Mouse (Mus musculus): ENCODE data around the gene Parp8. TPM values are rescaled to one million over a fixed set of nuclear protein-coding genes. Genes with fewer than 3 reads are reported as not detected.

Gene Parp8
- polyA plus RNA-seq, 1 experiment from 2014 or later: 16.2 TPM

GRCm38 (mm10) chr13:116903394-116903793 is 121.9 kb downstream of the Parp8 start:
- Histone ChIP-seq H3K4me3 (ENCODE audit: inconsistent target) (no peak overlapping the region), H3K27ac (no peak overlapping the region), H3K36me3 (ENCODE audit: inconsistent target) (peaks cover 13% of the 10 kb centered on the region; the same call in 1 of the 2 replicates), H3K79me2 (ENCODE audit: inconsistent target) (no peaks in the 10 kb centered on the region)
- 98% methylated on average over 5 of the region's 5 CpGs for WGBS (ENCODE audit: missing documents)

GRCm38 (mm10) chr13:116898395-116898794 is 126.9 kb downstream of the Parp8 start:
- Histone ChIP-seq H3K36me3 (ENCODE audit: inconsistent target) (peaks cover 35% of the 10 kb centered on the region), H3K79me2 (ENCODE audit: inconsistent target) (no peaks in the 10 kb centered on the region), H3K4me3 (ENCODE audit: inconsistent target) (no peak overlapping the region), H3K27ac (no peak overlapping the region)
- 88% methylated on average over 5 of the region's 5 CpGs for WGBS (ENCODE audit: missing documents)

- no peak overlapping the region for H3K4me3 ChIP-seq (ENCODE audit: inconsistent target)
- 100% methylated on average over 1 of the region's 1 CpGs for WGBS (ENCODE audit: missing documents)
- no peak overlapping the region for H3K27ac ChIP-seq
- H3K79me2 ChIP-seq (ENCODE audit: inconsistent target): no peaks in the 10 kb centered on the region
- peaks cover 39% of the 10 kb centered on the region for H3K36me3 ChIP-seq (ENCODE audit: inconsistent target)
These were observed 127.6 kb downstream of the Parp8 start for GRCm38 (mm10) chr13:116897711-116898110.

- 71% methylated on average over 9 of the region's 9 CpGs for WGBS (ENCODE audit: missing documents)
- H3K79me2 ChIP-seq (ENCODE audit: inconsistent target): no peaks in the 10 kb centered on the region
- H3K4me3 ChIP-seq (ENCODE audit: inconsistent target): no peak overlapping the region
- peaks cover 25% of the 10 kb centered on the region; the same call in 1 of the 2 replicates for H3K36me3 ChIP-seq (ENCODE audit: inconsistent target)
- H3K27ac ChIP-seq: no peak overlapping the region
These were observed 140.9 kb downstream of the Parp8 start for GRCm38 (mm10) chr13:116884422-116884942.

- Histone ChIP-seq H3K36me3 (ENCODE audit: inconsistent target) (peaks cover 30% of the 10 kb centered on the region; the same call in 1 of the 2 replicates), H3K27ac (no peak overlapping the region), H3K79me2 (ENCODE audit: inconsistent target) (no peaks in the 10 kb centered on the region), H3K4me3 (ENCODE audit: inconsistent target) (no peak overlapping the region)
- 99% methylated on average over 7 of the region's 7 CpGs for WGBS (ENCODE audit: missing documents)
These were observed 143.1 kb downstream of the Parp8 start for GRCm38 (mm10) chr13:116882226-116882625.

- H3K4me3 ChIP-seq (ENCODE audit: inconsistent target): no peak overlapping the region
- WGBS (ENCODE audit: missing documents): 95% methylated on average over 10 of the region's 10 CpGs
- H3K36me3 ChIP-seq (ENCODE audit: inconsistent target): peaks cover 22% of the 10 kb centered on the region
- H3K79me2 ChIP-seq (ENCODE audit: inconsistent target): no peaks in the 10 kb centered on the region
- H3K27ac ChIP-seq: no peak overlapping the region
These were observed 145.7 kb downstream of the Parp8 start for GRCm38 (mm10) chr13:116879580-116880192.

- Histone ChIP-seq H3K79me2 (ENCODE audit: inconsistent target) (no peaks in the 10 kb centered on the region), H3K36me3 (ENCODE audit: inconsistent target) (peaks cover 32% of the 10 kb centered on the region), H3K4me3 (ENCODE audit: inconsistent target) (no peak overlapping the region), H3K27ac (no peak overlapping the region)
- WGBS (ENCODE audit: missing documents): 100% methylated on average over 1 of the region's 1 CpGs
These were observed 155.1 kb downstream of the Parp8 start for GRCm38 (mm10) chr13:116870221-116870620.

- 12% methylated on average over 5 of the region's 5 CpGs for WGBS (ENCODE audit: missing documents)
- Histone ChIP-seq H3K27ac (no peak overlapping the region), H3K79me2 (ENCODE audit: inconsistent target) (no peaks in the 10 kb centered on the region), H3K4me3 (ENCODE audit: inconsistent target) (no peak overlapping the region), H3K36me3 (ENCODE audit: inconsistent target) (no peaks in the 10 kb centered on the region)
These were observed 181.4 kb downstream of the Parp8 start for GRCm38 (mm10) chr13:116843937-116844336.

GRCm38 (mm10) chr13:116830984-116831383 is 194.4 kb downstream of the Parp8 start:
- H3K36me3 ChIP-seq (ENCODE audit: inconsistent target): no peaks in the 10 kb centered on the region
- no peaks in the 10 kb centered on the region for H3K79me2 ChIP-seq (ENCODE audit: inconsistent target)
- H3K4me3 ChIP-seq (ENCODE audit: inconsistent target): no peak overlapping the region
- no peak overlapping the region for H3K27ac ChIP-seq

- WGBS (ENCODE audit: missing documents): 74% methylated on average over 3 of the region's 3 CpGs
- Histone ChIP-seq H3K79me2 (ENCODE audit: inconsistent target) (no peaks in the 10 kb centered on the region), H3K36me3 (ENCODE audit: inconsistent target) (no peaks in the 10 kb centered on the region), H3K27ac (no peak overlapping the region), H3K4me3 (ENCODE audit: inconsistent target) (no peak overlapping the region)
These were observed 196.3 kb downstream of the Parp8 start for GRCm38 (mm10) chr13:116829015-116829414.

GRCm38 (mm10) chr13:116811456-116811855 is 213.9 kb downstream of the Parp8 start:
- WGBS (ENCODE audit: missing documents): 95% methylated on average over 1 of the region's 1 CpGs

More at GRCm38 (mm10) chr13:116811456-116811855, 213.9 kb downstream of the Parp8 start:
- Histone ChIP-seq H3K27ac (no peak overlapping the region), H3K36me3 (ENCODE audit: inconsistent target) (no peaks in the 10 kb centered on the region), H3K79me2 (ENCODE audit: inconsistent target) (no peaks in the 10 kb centered on the region), H3K4me3 (ENCODE audit: inconsistent target) (no peak overlapping the region)

Other genes starting within 250 kb of the Parp8 start
- 54.2 to 190 TPM (median 124 TPM) in 3 replicates for gene Emb, start 183.0 kb upstream of the Parp8 start, polyA plus RNA-seq (2018)
- gene Gm17509, start 195.5 kb upstream of the Parp8 start, polyA plus RNA-seq (2018): 0.09 to 0.18 TPM in 2 of 3 replicates, not detected in the other

Data from macrophage (primary cell).